Mouse (Mus musculus) thymus, adult 2 months (tissue): ENCODE measurements around the gene Gm20696. TPM values are rescaled to one million over a fixed set of nuclear protein-coding genes. Genes with fewer than 3 reads are reported as not detected.

Experiments used
- DNase-seq: peaks from one replicate; pipeline ENCODE4 v3.0.0; 2021
- H3K27ac ChIP-seq: fragments of 200-500 bp; 2 replicates; pipeline ENCODE4 v1.5.1; 2012; ENCODE audit warnings: low read length, control low read depth; ENCODE audit not compliant: control insufficient read depth, insufficient read depth
- H3K27me3 ChIP-seq: fragments of 200-500 bp; 2 replicates; pipeline ENCODE4 v1.6.1; 2012; ENCODE audit warnings: mild to moderate bottlenecking, low read length, moderate library complexity, mixed read lengths; ENCODE audit not compliant: control insufficient read depth, insufficient read depth
- H3K36me3 ChIP-seq: fragments of 200-500 bp; 2 replicates; pipeline ENCODE4 v1.6.1; 2012; ENCODE audit warnings: mild to moderate bottlenecking, low read length, moderate library complexity; ENCODE audit not compliant: control insufficient read depth, insufficient read depth
- H3K4me1 ChIP-seq: fragments of 200-500 bp; replicated peaks from 2 replicates; pipeline ENCODE4 v1.6.1; 2012; ENCODE audit warnings: low read length; ENCODE audit not compliant: control insufficient read depth, insufficient read depth
- H3K4me3 ChIP-seq: fragments of 200-500 bp; 2 replicates; pipeline ENCODE4 v1.5.1; 2012; ENCODE audit warnings: mild to moderate bottlenecking, low read length, control low read depth, moderate library complexity; ENCODE audit not compliant: control insufficient read depth, insufficient read depth
- CTCF ChIP-seq: fragments of 200-500 bp; IDR thresholded peaks from 2 replicates; pipeline ENCODE4 v1.5.1; 2012; ENCODE audit warnings: mild to moderate bottlenecking, control low read depth, low read length, moderate library complexity, borderline replicate concordance; ENCODE audit not compliant: control insufficient read depth, poor library complexity, insufficient read depth; ENCODE audit errors: extremely low read depth
- POLR2A ChIP-seq: fragments of 200-500 bp; IDR thresholded peaks from 2 replicates; pipeline ENCODE4 v1.6.1; 2012; ENCODE audit warnings: mild to moderate bottlenecking, low read length, control low read depth, moderate library complexity; ENCODE audit not compliant: control insufficient read depth, poor library complexity, insufficient read depth; ENCODE audit errors: extremely low read depth
- WGBS: fragments of 180-500 bp; shearing (Covaris S2); methylation state at CpG from one replicate; pipeline ENCODE4 v1.1.7; 2018; 5-methylcytosine and 5-hydroxymethylcytosine counted together
- polyA plus RNA-seq: library from polyadenylated mRNA; depleted of rRNA; stranded (reverse); fragments of >200 nt; gene quantifications from 2 replicates; pipeline ENCODE4 v1.2.3, GENCODE M21; 2012

Gene Gm20696
- polyA plus RNA-seq, 1 experiment: 3.3 TPM

DNA sequence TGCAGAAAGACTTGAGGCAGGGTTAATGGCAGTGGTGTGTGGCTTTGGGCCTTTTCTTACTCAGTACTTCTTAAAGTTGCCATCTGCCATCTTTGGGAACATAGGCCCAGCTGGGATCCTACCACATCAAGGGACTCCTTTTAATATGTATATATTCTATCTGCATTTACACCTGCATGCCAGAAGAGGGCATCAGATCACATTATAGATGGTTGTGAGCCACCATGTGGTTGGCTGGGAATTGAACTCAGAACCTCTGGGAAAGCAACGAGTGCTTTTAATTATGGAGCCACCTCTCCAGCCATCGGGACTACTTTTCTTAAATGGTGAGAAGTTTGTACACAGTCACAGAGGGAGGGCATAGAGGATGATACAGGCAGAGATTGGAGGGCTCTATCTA is 93.3 kb downstream of the Gm20696 start:
- Histone ChIP-seq H3K4me1 (0 out of 2 replicates have a peak, but pooled peaks cover 3% of the 10 kb centered on the region), H3K36me3 (no peaks in the 10 kb centered on the region), H3K27ac (no peak overlapping the region), H3K4me3 (no peak overlapping the region), H3K27me3 (no peaks in the 10 kb centered on the region)
- DNase-seq: no peak
- TF ChIP-seq CTCF (no peak), POLR2A (no peak)
- 97% methylated on average over 2 of the region's 2 CpGs for WGBS

DNA sequence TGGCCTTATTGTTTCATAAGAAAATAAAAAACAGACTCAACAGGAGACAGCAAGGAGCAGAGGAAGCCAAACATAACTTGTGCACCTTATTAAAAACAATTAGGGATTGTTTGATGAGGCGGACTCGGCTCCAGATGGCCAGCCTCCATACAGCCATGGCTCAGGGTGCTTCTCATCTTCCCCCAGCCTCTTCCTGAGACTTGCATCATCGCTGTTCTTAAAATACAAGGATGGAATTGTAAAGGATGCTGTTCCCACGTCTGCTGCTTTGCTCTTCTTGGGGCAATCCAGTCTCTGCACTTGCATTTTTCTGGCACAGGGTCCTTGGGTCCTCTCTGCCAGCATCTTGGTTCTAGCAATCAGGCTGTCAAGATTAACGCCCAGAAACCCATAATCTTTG is 94.5 kb downstream of the Gm20696 start:
- Histone ChIP-seq H3K27ac (no peak overlapping the region), H3K36me3 (no peaks in the 10 kb centered on the region), H3K4me3 (no peak overlapping the region), H3K4me1 (peaks cover 9% of the 10 kb centered on the region), H3K27me3 (no peaks in the 10 kb centered on the region)
- no peak for TF ChIP-seq CTCF
- TF ChIP-seq POLR2A: no peak
- no peak for DNase-seq
- WGBS: 92% methylated on average over 5 of the region's 5 CpGs

DNA sequence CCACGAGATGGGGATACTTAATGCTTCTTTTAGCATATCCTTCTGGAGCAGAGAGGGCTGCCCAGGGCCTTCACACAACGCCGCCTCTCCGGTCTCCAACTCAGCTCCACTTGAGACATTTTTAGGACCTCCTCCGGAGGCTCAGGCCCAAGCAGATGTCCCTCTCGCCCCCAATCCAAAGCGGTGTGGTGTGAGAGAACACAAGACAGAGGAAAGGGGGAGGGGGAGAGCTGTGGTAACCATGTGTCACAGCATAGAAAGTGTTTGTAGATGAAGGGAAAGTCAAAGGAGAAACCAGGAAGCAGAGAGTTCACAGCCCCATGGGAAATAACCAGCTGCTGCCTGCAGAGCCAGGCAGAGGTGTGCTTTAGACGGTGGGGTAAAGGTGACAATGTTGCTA is 99.7 kb downstream of the Gm20696 start:
- DNase-seq: peak; percentile 45
- no peak overlapping the region for H3K4me3 ChIP-seq
- TF ChIP-seq CTCF: no peak
- no peaks in the 10 kb centered on the region for H3K27me3 ChIP-seq
- 57% methylated on average over 8 of the region's 8 CpGs for WGBS
- no peak overlapping the region for H3K27ac ChIP-seq
- H3K36me3 ChIP-seq: no peaks in the 10 kb centered on the region
- H3K4me1 ChIP-seq: peaks cover 21% of the 10 kb centered on the region

DNA sequence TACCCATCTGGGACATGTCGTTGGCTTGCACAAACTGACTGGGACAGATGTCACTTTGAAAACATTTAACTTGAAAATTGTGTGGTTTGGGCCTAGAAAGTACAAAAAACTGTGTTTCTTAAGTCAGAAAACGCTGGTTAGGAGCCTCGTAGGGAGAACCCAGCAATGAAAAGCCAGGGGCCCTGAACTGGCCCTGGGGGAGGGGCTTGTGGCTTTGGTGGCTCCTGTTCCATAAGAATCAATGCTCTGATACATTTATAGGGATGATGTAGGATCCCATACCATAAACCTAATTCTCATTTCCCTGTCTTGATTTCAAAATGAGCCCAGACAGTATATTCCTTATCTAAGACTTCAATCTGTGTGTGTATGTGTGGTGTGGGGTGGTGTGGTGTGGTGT is 101.8 kb downstream of the Gm20696 start:
- peak; percentile 19 for DNase-seq
- Histone ChIP-seq H3K4me1 (peaks cover 21% of the 10 kb centered on the region), H3K27me3 (no peaks in the 10 kb centered on the region), H3K36me3 (no peaks in the 10 kb centered on the region), H3K4me3 (no peak overlapping the region), H3K27ac (peak overlapping the region; percentile 67)
- WGBS: 16% methylated on average over 3 of the region's 3 CpGs
- no peak for TF ChIP-seq CTCF

DNA sequence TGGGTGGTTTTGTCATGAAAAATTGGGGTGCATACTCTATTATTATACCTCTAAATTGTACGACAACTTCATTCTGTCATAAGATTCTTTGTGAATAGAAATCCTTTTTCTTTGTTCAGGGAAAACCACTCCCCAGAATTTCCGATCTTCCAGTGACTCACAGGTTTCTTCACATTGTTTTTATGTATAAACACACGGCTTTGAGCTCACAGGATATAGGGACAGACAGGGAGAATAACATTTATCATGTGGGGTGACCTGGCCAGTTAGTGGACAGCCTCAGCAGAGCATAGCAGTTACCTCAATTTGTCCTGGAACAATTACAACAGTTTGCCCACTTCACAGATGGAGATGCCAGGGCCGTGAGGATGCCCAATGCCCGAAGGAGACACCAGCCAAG is 109.6 kb downstream of the Gm20696 start:
- DNase-seq: no peak
- Histone ChIP-seq H3K27me3 (no peaks in the 10 kb centered on the region), H3K36me3 (no peaks in the 10 kb centered on the region), H3K4me3 (no peak overlapping the region), H3K4me1 (no peaks in the 10 kb centered on the region), H3K27ac (no peak overlapping the region)
- no peak for TF ChIP-seq CTCF
- no peak for TF ChIP-seq POLR2A
- 96% methylated on average over 5 of the region's 5 CpGs for WGBS

DNA sequence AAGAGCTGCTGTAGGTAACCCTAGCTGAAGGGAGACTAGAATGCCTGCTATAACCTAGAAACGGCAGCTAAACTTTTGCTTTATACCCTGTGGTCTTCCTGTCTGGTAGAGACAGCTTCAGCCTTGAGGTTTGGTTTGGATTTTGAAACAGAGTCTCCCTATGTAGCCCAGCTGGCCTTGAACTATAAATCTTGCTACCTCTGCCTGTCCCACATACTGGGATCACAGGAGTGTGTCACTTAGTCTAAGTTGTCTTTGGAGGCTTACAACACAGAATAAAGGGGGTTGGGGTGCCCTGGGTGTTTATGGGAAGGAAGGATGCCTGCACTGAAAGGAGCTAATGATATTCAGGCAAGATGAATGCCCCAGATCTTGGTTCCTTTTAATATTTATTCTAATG is 113.8 kb downstream of the Gm20696 start:
- no peak for TF ChIP-seq POLR2A
- no peak for TF ChIP-seq CTCF
- no peak for DNase-seq
- no peak overlapping the region for H3K27ac ChIP-seq
- 56% methylated on average over 1 of the region's 1 CpGs for WGBS
- H3K4me1 ChIP-seq: no peaks in the 10 kb centered on the region
- H3K27me3 ChIP-seq: no peaks in the 10 kb centered on the region
- H3K4me3 ChIP-seq: no peak overlapping the region
- no peaks in the 10 kb centered on the region for H3K36me3 ChIP-seq

DNA sequence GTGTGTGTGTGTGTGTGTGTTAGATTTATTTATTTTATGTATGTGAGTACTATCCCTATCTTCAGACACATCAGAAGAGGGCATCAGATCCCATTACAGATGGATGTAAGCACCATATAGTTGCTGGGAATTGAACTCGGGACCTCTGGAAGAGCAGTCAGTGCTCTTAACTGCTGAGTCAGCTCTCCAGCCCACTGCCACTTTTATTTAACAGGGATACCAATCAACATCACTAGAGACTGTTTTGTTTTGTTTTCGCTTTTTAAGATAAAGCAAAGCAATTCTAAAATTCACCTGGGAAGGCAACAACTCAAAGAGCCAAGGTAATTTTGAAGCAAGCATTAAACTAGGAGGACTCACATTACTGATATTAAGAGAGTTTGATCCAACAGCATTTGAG is 120.2 kb downstream of the Gm20696 start:
- no peak for TF ChIP-seq POLR2A
- no peak for TF ChIP-seq CTCF
- no peak for DNase-seq
- WGBS: 96% methylated on average over 2 of the region's 2 CpGs
- Histone ChIP-seq H3K27me3 (no peaks in the 10 kb centered on the region), H3K4me1 (no peaks in the 10 kb centered on the region), H3K36me3 (no peaks in the 10 kb centered on the region), H3K27ac (no peak overlapping the region), H3K4me3 (no peak overlapping the region)
